Mouse (Mus musculus) midbrain, embryonic 16.5 days (tissue): Measurements from ENCODE around the gene Psmb5. TPM values are rescaled to one million over a fixed set of nuclear protein-coding genes. Genes with fewer than 3 reads are reported as not detected.

ENCODE experiments used
- ATAC-seq: fragments of 200-750 bp; cut with Nextera tagmentation; 2 replicates; pipeline ENCODE4 v1.8.0; 2017; ENCODE audit warnings: moderate TSS enrichment
- H3K27ac ChIP-seq: fragments of 300-500 bp; sonication (generic); 2 replicates; pipeline ENCODE4 v1.5.1; 2014; ENCODE audit warnings: mild to moderate bottlenecking, low read length, mixed read lengths
- H3K27me3 ChIP-seq: fragments of 300-500 bp; sonication (generic); 2 replicates; pipeline ENCODE4 v1.6.1; 2014; ENCODE audit warnings: low read depth, low read length, mixed read lengths; ENCODE audit not compliant: control insufficient read depth, insufficient read depth
- H3K36me3 ChIP-seq: fragments of 300-500 bp; sonication (generic); 2 replicates; pipeline ENCODE4 v1.6.1; 2014; ENCODE audit warnings: mild to moderate bottlenecking, low read length, moderate library complexity, mixed read lengths; ENCODE audit not compliant: control insufficient read depth, insufficient read depth
- H3K4me1 ChIP-seq: fragments of 300-500 bp; sonication (generic); 2 replicates; pipeline ENCODE4 v1.6.1; 2014; ENCODE audit warnings: mild to moderate bottlenecking, low read length, mixed read lengths; ENCODE audit not compliant: control insufficient read depth, insufficient read depth
- H3K4me2 ChIP-seq: fragments of 300-500 bp; sonication (generic); 2 replicates; pipeline ENCODE4 v1.6.1; 2014; ENCODE audit warnings: mild to moderate bottlenecking, low read length, mixed read lengths
- H3K4me3 ChIP-seq: fragments of 300-500 bp; sonication (generic); 2 replicates; pipeline ENCODE4 v1.5.1; 2014; ENCODE audit warnings: low read depth, mild to moderate bottlenecking, low read length, moderate library complexity, mixed read lengths
- H3K9ac ChIP-seq: fragments of 300-500 bp; sonication (generic); 2 replicates; pipeline ENCODE4 v1.6.1; 2014; ENCODE audit warnings: low read depth, low read length, mixed read lengths
- H3K9me3 ChIP-seq: fragments of 300-500 bp; sonication (generic); replicated peaks from 2 replicates; pipeline ENCODE4 v1.6.1; 2014; ENCODE audit warnings: mild to moderate bottlenecking, low read length, mixed read lengths; ENCODE audit not compliant: control insufficient read depth, poor library complexity, severe bottlenecking
- WGBS: fragments of 180-500 bp; shearing (Covaris S2); extraction: QIAGEN DNeasy Blood & Tissue Kit; methylation state at CpG from one replicate; pipeline ENCODE4 v1.1.7; 2014; 5-methylcytosine and 5-hydroxymethylcytosine counted together
- polyA plus RNA-seq: library from polyadenylated mRNA; unstranded; fragments of >200 nt; fragmentation: Nextera tagmentation; extraction: Ambion mirVana; gene quantifications from 2 replicates; pipeline ENCODE4 v1.2.1, GENCODE M21; 2015

Psmb5 gene
- polyA plus RNA-seq, 1 experiment from 2014 or later = 432 TPM

GRCm38 (mm10) chr14:54646898-54647636 lies 29.2 kb upstream of the Psmb5 start:
- 90% methylated on average over 8 of the region's 8 CpGs for WGBS
- Histone ChIP-seq H3K9ac (no peak overlapping the region), H3K4me1 (peaks cover 35% of the 10 kb centered on the region), H3K4me2 (no peak overlapping the region), H3K27ac (no peak overlapping the region), H3K9me3 (no peaks in the 10 kb centered on the region), H3K4me3 (no peak overlapping the region), H3K36me3 (peaks cover 62% of the 10 kb centered on the region), H3K27me3 (no peaks in the 10 kb centered on the region)
- ATAC-seq = no peak

DNA sequence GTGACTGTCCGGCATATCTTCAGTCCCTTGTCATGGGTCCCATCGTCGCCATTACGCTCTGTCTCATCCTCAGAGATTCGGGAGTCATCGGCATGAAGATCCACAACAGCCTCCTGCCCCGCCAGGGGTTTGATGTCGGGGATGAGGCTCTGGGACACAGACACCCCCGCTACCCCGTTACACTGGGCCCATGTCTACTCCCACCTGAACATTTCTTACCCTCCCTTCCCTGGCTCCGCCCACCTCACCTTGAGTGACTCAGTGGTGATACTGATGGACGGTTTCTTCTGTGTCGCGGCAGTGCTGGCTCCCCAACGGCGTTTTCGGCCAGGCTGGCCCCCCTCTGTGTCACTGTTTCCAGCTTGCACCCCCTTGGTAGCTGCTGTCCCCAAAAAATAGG lies 28.6 kb upstream of the Psmb5 start:
- Histone ChIP-seq H3K4me3 (no peak overlapping the region), H3K4me2 (no peak overlapping the region), H3K36me3 (peaks cover 62% of the 10 kb centered on the region), H3K27ac (no peak overlapping the region), H3K9ac (no peak overlapping the region), H3K27me3 (no peaks in the 10 kb centered on the region), H3K9me3 (no peaks in the 10 kb centered on the region), H3K4me1 (peaks cover 29% of the 10 kb centered on the region)
- no peak for ATAC-seq
- WGBS = 94% methylated on average over 17 of the region's 17 CpGs

DNA sequence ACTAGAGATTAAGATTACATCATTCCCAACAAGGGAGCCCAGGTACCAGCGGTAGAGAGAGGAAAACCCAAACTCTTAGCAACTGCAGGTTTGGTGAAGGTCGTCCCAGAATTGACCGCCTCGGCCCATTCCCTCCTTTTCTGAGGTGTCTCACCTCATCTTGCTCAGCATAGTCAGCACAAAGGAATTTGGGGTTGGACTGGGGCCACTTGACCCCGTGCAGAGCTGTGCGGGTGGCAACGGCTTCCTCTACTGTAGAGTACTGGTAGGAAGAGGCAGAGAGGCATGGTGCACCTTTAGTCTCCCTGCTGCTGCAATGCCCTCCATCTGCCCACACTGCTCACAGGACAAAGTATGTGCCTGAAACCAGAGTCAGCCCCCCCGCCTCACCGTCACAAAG lies 26.5 kb upstream of the Psmb5 start:
- Histone ChIP-seq H3K9ac (no peak overlapping the region), H3K4me1 (peaks cover 19% of the 10 kb centered on the region), H3K27ac (no peak overlapping the region), H3K4me2 (no peak overlapping the region), H3K36me3 (peaks cover 50% of the 10 kb centered on the region), H3K27me3 (no peaks in the 10 kb centered on the region), H3K4me3 (no peak overlapping the region), H3K9me3 (no peaks in the 10 kb centered on the region)
- 92% methylated on average over 9 of the region's 9 CpGs for WGBS
- no peak for ATAC-seq

GRCm38 (mm10) chr14:54643011-54643410 lies 25.2 kb upstream of the Psmb5 start:
- Histone ChIP-seq H3K27ac (no peak overlapping the region), H3K4me1 (peaks cover 20% of the 10 kb centered on the region), H3K9me3 (no peaks in the 10 kb centered on the region), H3K4me2 (no peak overlapping the region), H3K36me3 (peaks cover 50% of the 10 kb centered on the region), H3K27me3 (no peaks in the 10 kb centered on the region), H3K9ac (no peak overlapping the region), H3K4me3 (no peak overlapping the region)
- 91% methylated on average over 2 of the region's 2 CpGs for WGBS
- ATAC-seq = no peak

- no peak overlapping the region for H3K4me2 ChIP-seq
- H3K27me3 ChIP-seq = no peaks in the 10 kb centered on the region
- H3K36me3 ChIP-seq = peaks cover 50% of the 10 kb centered on the region
- WGBS = 74% methylated on average over 25 of the region's 25 CpGs
- H3K9ac ChIP-seq = no peak overlapping the region
- H3K4me3 ChIP-seq = no peak overlapping the region
- ATAC-seq = no peak
- no peaks in the 10 kb centered on the region for H3K9me3 ChIP-seq
- H3K4me1 ChIP-seq = peaks cover 18% of the 10 kb centered on the region
- no peak overlapping the region for H3K27ac ChIP-seq
Measured at GRCm38 (mm10) chr14:54642224-54642944, 24.6 kb upstream of the Psmb5 start.

GRCm38 (mm10) chr14:54641305-54641969 lies 23.6 kb upstream of the Psmb5 start, which contains the start of gene Cdh24:
Gene Cdh24 (minus strand): TSS chr14:54641364.
- Histone ChIP-seq H3K27ac (peak within 1 kb of the TSS; percentile 93), H3K9me3 (no peaks in the 10 kb centered on the region), H3K27me3 (no peaks in the 10 kb centered on the region), H3K36me3 (peaks cover 43% of the 10 kb centered on the region), H3K4me1 (peaks cover 18% of the 10 kb centered on the region), H3K9ac (peak within 1 kb of the TSS; percentile 100), H3K4me2 (peak within 1 kb of the TSS; percentile 63), H3K4me3 (peak within 1 kb of the TSS; percentile 82)
- WGBS = under 1% methylated on average over 50 of the region's 52 CpGs
- peak; percentile 93 for ATAC-seq

DNA sequence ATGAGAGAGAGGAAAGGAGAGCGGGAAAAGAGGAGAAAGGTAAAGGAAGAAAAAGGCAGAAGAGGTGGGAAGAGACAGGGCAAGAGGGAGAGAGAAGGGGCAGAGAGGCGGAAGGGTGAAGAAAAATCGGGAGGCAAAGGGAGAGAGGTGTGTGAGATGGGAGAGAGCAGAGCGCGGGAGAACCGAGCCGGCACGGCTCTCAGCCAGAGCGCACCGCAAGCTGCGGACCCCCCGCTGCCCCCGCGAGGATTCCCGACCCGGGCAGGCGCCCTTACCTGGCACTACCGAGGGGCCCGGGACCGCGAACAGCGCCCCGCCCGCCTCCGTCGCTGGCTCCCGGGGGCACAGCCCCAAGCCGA lies 23.1 kb upstream of the Psmb5 start, which contains the start of gene Gm17606:
TSS of gene Gm17606 (plus strand) at position 7 of the 359 bp plus-strand sequence.
- peak within 1 kb of the TSS; percentile 100 for H3K9ac ChIP-seq
- no peaks in the 10 kb centered on the region for H3K27me3 ChIP-seq
- peak within 1 kb of the TSS; percentile 93 for H3K27ac ChIP-seq
- ATAC-seq = peak; percentile 25; the same call in 1 of the 2 replicates
- H3K9me3 ChIP-seq = no peaks in the 10 kb centered on the region
- H3K4me3 ChIP-seq = peak within 1 kb of the TSS; percentile 82
- under 1% methylated on average over 23 of the region's 28 CpGs for WGBS
- peak within 1 kb of the TSS; percentile 63 for H3K4me2 ChIP-seq
- peaks cover 18% of the 10 kb centered on the region for H3K4me1 ChIP-seq
- H3K36me3 ChIP-seq = peaks cover 43% of the 10 kb centered on the region

- ATAC-seq = no peak
- Histone ChIP-seq H3K27me3 (no peaks in the 10 kb centered on the region), H3K36me3 (peaks cover 39% of the 10 kb centered on the region), H3K4me1 (peaks cover 18% of the 10 kb centered on the region), H3K9me3 (no peaks in the 10 kb centered on the region), H3K4me3 (peak overlapping the region; percentile 82), H3K4me2 (peak overlapping the region; percentile 63), H3K27ac (no peak overlapping the region), H3K9ac (peak overlapping the region; percentile 69)
- WGBS = 12% methylated on average over 4 of the region's 4 CpGs
Measured at GRCm38 (mm10) chr14:54640121-54640520, 22.3 kb upstream of the Psmb5 start.
